Mouse (Mus musculus) ES-E14 (cell line): Measurements from ENCODE around the gene Clca2. TPM values are rescaled to one million over a fixed set of nuclear protein-coding genes. Genes with fewer than 3 reads are reported as not detected.

ENCODE experiments used
- DNase-seq: peaks from one replicate; pipeline ENCODE4 v3.0.0-alpha.2; 2013; ENCODE audit warnings: low read depth, low spot score
- H3K27ac ChIP-seq: 2 replicates; pipeline ENCODE4 v1.5.1; 2012; ENCODE audit warnings: low read depth, mild to moderate bottlenecking, low read length, moderate library complexity, mixed read lengths; ENCODE audit not compliant: poor library complexity, insufficient read depth, severe bottlenecking
- H3K36me3 ChIP-seq: 2 replicates; pipeline ENCODE4 v1.6.1; 2012; ENCODE audit warnings: mild to moderate bottlenecking, low read length, moderate library complexity, mixed read lengths; ENCODE audit not compliant: control insufficient read depth, poor library complexity, insufficient read depth, severe bottlenecking
- H3K4me1 ChIP-seq, 2 experiments: fragments of 150-350 bp in 1 of 2; sonication (generic) in 1 of 2; 2 replicates each; pipeline ENCODE4 v1.6.1; 2012; ENCODE audit warnings: low read length in 2 of 2, mild to moderate bottlenecking in 1 of 2, mixed read lengths in 1 of 2; ENCODE audit not compliant: control insufficient read depth in 2 of 2, insufficient read depth in 2 of 2, poor library complexity in 1 of 2
- H3K4me3 ChIP-seq, 2 experiments: fragments of 150-350 bp in 1 of 2; sonication (generic) in 1 of 2; 2 replicates each; pipeline ENCODE4 v1.5.1; 2012; ENCODE audit warnings: low read length in 2 of 2, low read depth in 1 of 2, mild to moderate bottlenecking in 1 of 2, mixed read lengths in 1 of 2; ENCODE audit not compliant: insufficient read depth in 1 of 2, poor library complexity in 1 of 2, severe bottlenecking in 1 of 2
- H3K9ac ChIP-seq: 2 replicates; pipeline ENCODE4 v1.6.1; 2012; ENCODE audit warnings: low read depth, mild to moderate bottlenecking, low read length, mixed read lengths; ENCODE audit not compliant: poor library complexity, insufficient read depth, severe bottlenecking
- H3K9me3 ChIP-seq: fragments of 150-350 bp; sonication (generic); 2 replicates; pipeline ENCODE4 v1.6.1; 2012; ENCODE audit warnings: low read depth, mild to moderate bottlenecking, low read length; ENCODE audit not compliant: control insufficient read depth, insufficient read depth
- CHD2 ChIP-seq: IDR thresholded peaks from 2 replicates; pipeline ENCODE4 v1.6.1; 2014; ENCODE audit warnings: mild to moderate bottlenecking, low read depth, low read length, inconsistent platforms
- HCFC1 ChIP-seq: IDR thresholded peaks from 2 replicates; pipeline ENCODE4 v1.6.1; 2012; ENCODE audit warnings: low read length, inconsistent platforms, borderline replicate concordance; ENCODE audit not compliant: insufficient read depth
- MAFK ChIP-seq: IDR thresholded peaks from 2 replicates; pipeline ENCODE4 v1.6.1; 2014; ENCODE audit warnings: mild to moderate bottlenecking, low read depth, low read length, inconsistent platforms; ENCODE audit not compliant: insufficient read depth
- ZC3H11A ChIP-seq: IDR thresholded peaks from 2 replicates; pipeline ENCODE4 v1.6.1; 2012; ENCODE audit warnings: low read depth, mild to moderate bottlenecking, inconsistent platforms, low read length, borderline replicate concordance
- ZNF384 ChIP-seq: IDR thresholded peaks from 2 replicates; pipeline ENCODE4 v1.6.1; 2012; ENCODE audit warnings: low read depth, low read length, inconsistent platforms
- in situ Hi-C, 2 experiments: fragments of 600-800 bp; cut with MboI; formaldehyde crosslinking; loops; one replicate each; pipeline ENCODE4 v1.15.1; 2025; ENCODE audit warnings: low sequenced_read_pairs in 2 of 2, inconsistent platforms in 1 of 2; ENCODE audit not compliant: unreplicated experiment in 2 of 2
- total RNA-seq: library from RNA; depleted of rRNA; stranded (reverse); fragments of 300-350 nt; gene quantifications from 2 replicates; pipeline ENCODE4 v1.2.3, GENCODE M21; 2012

Gene Clca2
- total RNA-seq, 1 experiment, result not detected

DNA sequence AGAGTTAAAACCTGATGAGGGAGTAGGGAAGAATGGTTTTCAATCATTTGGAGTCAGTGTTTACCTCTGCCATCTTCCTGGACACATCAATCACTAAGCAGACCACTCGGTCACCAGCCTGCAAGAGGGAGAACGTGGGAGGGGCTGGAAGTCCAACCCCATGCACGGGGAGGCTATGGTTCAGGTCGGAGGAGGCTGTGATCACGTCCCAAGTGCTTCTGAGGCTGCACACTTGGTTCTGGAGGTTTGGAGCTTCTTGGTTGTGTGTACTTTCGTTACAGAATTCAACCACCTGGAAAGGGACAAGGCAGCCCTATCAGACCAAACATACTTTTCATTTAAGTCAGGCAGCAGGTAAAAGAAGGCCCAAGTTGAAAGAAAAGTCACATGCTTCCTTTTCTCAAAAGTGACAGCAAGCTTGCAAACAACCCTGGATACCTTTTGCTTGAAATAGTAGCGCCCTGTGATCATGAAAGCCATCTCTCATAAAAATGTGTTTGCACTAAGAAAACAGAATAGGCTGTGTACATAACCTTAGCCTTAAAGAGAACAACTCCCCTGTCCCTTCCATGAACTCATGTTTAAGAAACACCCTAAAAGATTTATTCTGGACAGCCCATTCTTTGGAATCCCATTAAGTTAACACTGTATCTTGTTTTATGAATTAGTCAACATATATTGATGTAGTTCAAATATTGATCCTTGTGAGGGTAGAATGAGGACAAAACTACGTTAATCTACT, 11.2 kb downstream of the Clca2 start:
- no peak overlapping the region for H3K27ac ChIP-seq
- no peak for DNase-seq
- no peak overlapping the region for H3K9ac ChIP-seq
- no peaks in the 10 kb centered on the region for H3K4me1 ChIP-seq
- TF ChIP-seq HCFC1 (no peak), MAFK (no peak), ZC3H11A (no peak), ZNF384 (no peak), CHD2 (no peak)
- H3K4me3 ChIP-seq, result no peak overlapping the region
- no peaks in the 10 kb centered on the region for H3K9me3 ChIP-seq
- H3K36me3 ChIP-seq, result no peaks in the 10 kb centered on the region
- in situ Hi-C loops, result no loop called here

DNA sequence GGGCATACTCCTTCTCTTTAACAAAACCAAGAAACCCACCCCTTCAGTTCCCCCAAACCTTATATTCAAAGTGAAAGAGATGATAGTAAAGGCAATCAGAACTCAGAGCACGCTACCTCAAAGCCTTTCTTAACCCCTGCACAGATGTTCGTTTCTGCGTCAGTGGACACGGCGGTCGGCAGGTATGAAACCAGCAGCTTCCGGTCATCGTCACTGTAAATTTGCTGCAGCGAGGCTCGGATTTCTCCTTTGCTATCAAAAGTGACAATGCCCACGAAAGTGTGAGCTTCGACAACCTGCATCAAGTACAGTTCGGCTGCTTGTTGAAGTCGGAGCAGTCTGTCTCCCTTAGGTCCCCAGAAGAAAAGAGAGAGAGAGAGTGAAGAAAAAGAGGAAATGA, 13.1 kb downstream of the Clca2 start:
- no peak for DNase-seq
- no peaks in the 10 kb centered on the region for H3K4me1 ChIP-seq
- no peaks in the 10 kb centered on the region for H3K36me3 ChIP-seq
- H3K9ac ChIP-seq, result no peak overlapping the region
- H3K4me3 ChIP-seq, result no peak overlapping the region
- no peak overlapping the region for H3K27ac ChIP-seq
- in situ Hi-C loops, result no loop called here
- no peaks in the 10 kb centered on the region for H3K9me3 ChIP-seq
- TF ChIP-seq CHD2 (no peak), ZC3H11A (no peak)

DNA sequence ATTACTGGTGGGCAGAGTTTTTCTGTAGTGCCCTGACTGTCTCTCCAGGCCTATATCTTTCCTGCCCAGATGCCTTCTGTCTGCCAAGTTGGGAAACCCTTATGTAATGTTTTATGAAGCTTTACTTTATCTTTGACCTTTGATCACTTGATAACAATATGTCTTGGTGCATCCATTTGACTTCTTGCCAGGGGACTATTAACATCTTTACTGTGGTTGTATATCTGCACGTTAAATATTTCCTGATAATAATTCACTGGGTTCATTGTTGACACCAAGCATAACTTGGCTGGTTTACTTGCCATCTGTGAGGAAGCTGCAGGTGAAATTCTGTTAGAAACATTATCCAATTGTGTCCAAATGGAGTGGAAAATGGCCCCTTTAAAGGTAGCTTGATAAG, 16.2 kb downstream of the Clca2 start:
- Histone ChIP-seq H3K9me3 (no peaks in the 10 kb centered on the region), H3K4me3 (no peak overlapping the region), H3K4me1 (no peaks in the 10 kb centered on the region), H3K27ac (no peak overlapping the region), H3K9ac (no peak overlapping the region), H3K36me3 (no peaks in the 10 kb centered on the region)
- no peak for TF ChIP-seq CHD2
- TF ChIP-seq MAFK, result no peak
- in situ Hi-C loops, result no loop called here
- no peak for DNase-seq

DNA sequence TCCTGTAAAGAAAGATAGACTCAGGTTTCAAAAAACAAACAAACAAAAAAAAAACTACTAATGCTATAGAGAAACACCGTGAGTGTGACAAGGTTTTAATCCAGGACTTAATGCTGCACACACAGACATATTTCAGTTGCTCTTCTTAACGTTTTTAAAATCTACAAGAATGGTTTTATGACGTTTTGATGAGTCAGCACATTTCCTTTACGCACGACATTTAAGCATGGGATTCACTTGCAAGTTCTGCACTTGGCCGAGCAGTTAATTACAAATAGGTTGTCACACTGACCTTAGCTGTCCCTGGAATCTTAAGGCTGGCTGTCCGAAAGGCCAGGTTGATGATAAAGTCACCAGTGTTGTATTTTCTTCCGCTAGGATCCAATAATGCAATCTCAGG, 18.3 kb downstream of the Clca2 start:
- DNase-seq, result no peak
- in situ Hi-C loops, result no loop called here
- Histone ChIP-seq H3K9me3 (no peaks in the 10 kb centered on the region), H3K4me1 (no peaks in the 10 kb centered on the region), H3K36me3 (no peaks in the 10 kb centered on the region), H3K9ac (no peak overlapping the region), H3K4me3 (no peak overlapping the region), H3K27ac (no peak overlapping the region)
- no peak for TF ChIP-seq CHD2
- TF ChIP-seq MAFK, result peak; percentile 99
- TF ChIP-seq ZNF384, result no peak
- no peak for TF ChIP-seq HCFC1
- no peak for TF ChIP-seq ZC3H11A

DNA sequence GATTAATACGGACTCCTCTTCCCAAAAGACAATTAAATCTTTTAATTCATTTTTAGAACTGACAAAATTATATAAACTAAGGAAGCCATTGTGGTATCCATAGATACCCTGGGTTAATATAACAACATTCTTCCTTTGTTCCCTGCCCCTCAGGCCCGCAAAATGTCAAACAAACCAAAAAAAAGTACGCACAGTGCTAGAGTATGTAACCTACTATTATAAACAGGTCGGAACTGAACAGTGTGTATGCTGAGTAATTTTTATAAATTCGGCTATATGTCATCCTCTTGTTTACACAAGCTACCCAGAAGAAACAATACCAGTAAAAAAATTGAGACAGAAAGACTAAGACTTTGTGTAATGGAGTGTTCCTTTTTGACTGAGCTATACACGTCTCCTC, 20.8 kb downstream of the Clca2 start:
- Histone ChIP-seq H3K4me1 (no peaks in the 10 kb centered on the region), H3K9ac (no peak overlapping the region), H3K4me3 (no peak overlapping the region), H3K9me3 (no peaks in the 10 kb centered on the region), H3K36me3 (no peaks in the 10 kb centered on the region), H3K27ac (no peak overlapping the region)
- in situ Hi-C loops, result no loop called here
- no peak for TF ChIP-seq CHD2
- TF ChIP-seq MAFK, result no peak
- TF ChIP-seq ZNF384, result no peak
- no peak for TF ChIP-seq HCFC1
- no peak for TF ChIP-seq ZC3H11A
- DNase-seq, result no peak
